Mouse (Mus musculus) lung, postnatal 0 days (tissue): ENCODE data around the gene Tmem140.

ENCODE experiments used
- CTCF ChIP-seq: IDR thresholded peaks from 2 replicates; pipeline ENCODE4 v1.5.1; 2016; ENCODE audit warnings: antibody characterized with exemption, mild to moderate bottlenecking
- EP300 ChIP-seq: IDR thresholded peaks from 2 replicates; pipeline ENCODE4 v1.6.1; 2016; ENCODE audit warnings: antibody characterized with exemption, mild to moderate bottlenecking, control low read depth

DNA sequence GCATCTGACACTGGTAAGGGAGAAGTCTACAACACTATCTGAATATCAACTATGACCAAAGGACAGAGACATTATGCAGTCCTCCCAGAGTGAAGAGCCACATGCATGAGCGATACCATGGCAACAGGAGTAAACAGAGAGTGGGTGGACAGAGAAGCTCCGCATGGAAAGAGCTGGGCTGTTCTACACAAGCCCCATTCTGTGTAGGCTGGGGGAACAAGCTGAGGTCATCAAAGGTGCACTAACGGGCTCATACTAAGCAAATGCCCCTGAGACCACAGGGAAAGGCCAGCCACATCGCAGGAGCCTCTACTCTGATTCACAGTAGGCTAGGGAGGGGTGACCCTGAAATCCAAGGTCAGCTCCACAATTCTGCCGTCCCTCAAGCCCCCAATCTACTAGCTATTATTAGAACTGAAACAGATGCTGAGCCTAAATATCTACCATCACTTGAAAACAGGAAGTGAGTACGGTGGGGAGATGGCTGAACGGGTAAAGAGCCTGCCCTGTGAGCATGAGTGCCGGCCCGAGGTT is 39.0 kb downstream of the Tmem140 start:
- no peak for TF ChIP-seq CTCF
- no peak for TF ChIP-seq EP300
